Mouse (Mus musculus): ENCODE measurements around the gene Aknad1. TPM values are rescaled to one million over a fixed set of nuclear protein-coding genes. Genes with fewer than 3 reads are reported as not detected.

The Aknad1 gene
- total RNA-seq (2015; ENCODE audit: low replicate concordance) (1.3 and 6.3 TPM in 2 replicates), total RNA-seq (2017; ENCODE audit: low replicate concordance) (1.6 and 8.6 TPM in 2 replicates)

DNA sequence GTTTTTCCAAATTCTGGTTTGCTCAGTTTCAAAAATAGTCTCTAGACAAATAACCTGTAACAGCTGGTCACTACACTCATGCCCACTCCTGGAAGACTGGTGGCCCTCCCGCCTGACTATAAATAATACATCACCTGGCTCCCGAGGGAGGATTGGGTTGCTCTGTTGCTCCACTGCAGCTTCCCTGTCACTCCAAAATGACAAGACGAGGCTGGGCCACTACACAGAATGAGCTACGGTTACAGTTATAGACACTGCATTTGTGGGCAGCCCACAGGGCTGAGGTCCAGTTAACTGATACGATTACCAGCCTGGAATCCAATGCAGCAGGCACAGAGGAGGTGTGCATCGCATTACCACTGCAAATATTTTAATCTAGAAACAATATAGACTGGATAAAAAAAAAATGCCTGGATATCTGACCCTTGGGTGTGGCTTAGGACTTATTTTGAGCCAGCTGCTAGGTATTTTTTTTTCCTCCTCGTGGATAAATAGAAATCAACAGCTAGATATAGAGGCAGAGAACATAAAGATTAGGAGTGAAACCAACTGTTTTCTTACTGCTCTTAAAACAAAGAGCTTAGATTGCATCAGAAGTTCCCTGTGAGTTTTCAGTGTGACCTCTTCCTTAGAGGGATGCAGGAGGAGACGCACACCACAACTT, at the start of gene Aknad1:
TSS of gene Aknad1 (plus strand) at position 614 of the 664 bp plus-strand sequence.
- ATAC-seq (replicated peaks; ENCODE audit: low FRiP score, poor library complexity, severe bottlenecking): no peak

DNA sequence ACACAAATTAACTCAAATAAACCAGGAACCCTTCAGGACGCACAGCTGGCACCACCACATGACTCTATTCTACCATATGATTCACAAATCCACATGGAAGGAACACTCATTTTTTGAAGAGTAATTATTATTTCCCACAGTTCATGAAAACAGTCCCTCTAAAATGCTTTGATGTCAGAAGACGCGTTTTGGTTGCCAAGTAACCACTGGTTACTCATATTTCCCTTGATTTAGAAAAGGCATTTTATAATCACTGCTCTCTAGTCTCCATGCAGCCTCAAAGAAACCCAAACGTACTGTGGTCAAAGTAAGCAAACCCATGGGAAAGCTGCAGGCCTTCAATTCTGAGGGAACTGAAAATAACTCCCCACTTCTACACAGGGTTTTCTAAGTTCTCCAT, 49.5 kb upstream of the Aknad1 start:
- no peak for ATAC-seq (replicated peaks; ENCODE audit: low FRiP score, poor library complexity, severe bottlenecking)

DNA sequence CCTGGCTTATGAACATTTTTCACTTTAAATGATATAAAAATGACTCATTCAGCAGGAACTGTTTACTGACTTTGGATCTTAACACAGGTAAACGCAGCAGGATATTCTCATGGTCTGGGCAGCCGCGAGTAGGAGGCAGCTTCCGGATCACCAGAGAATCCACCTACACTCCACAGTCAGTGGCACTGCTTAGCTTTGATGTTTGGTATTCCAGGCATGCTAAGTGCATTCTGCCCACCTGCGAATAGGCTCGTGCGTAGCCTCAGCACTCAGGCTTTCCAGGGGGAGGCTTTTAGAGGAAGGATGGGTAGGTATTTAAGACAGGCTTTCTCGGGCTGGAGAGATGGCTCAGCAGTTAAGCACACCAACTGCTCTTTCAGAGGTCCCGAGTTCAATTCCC, 45.1 kb upstream of the Aknad1 start:
- ATAC-seq (replicated peaks; ENCODE audit: low FRiP score, poor library complexity, severe bottlenecking): no peak

DNA sequence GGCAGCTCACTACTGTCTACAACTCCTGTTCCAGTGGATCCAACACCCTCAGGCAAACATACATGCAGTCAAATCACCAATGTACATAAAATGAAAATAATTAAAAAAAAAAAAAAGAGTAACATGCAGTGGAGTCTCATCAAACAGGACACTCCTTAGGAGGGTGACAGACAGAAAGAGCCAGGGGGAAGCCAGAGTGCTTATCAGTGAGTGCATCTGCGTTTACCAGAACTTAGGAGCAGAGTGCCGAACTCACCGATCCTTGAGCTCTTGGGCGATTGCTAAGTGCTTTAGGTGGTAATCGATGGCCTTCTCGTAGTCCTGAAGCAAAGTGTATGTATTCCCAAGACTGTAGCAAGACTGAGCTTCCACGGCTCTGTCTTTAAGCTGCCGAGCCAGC, 40.8 kb upstream of the Aknad1 start:
- no peak for ATAC-seq (replicated peaks; ENCODE audit: low FRiP score, poor library complexity, severe bottlenecking)

DNA sequence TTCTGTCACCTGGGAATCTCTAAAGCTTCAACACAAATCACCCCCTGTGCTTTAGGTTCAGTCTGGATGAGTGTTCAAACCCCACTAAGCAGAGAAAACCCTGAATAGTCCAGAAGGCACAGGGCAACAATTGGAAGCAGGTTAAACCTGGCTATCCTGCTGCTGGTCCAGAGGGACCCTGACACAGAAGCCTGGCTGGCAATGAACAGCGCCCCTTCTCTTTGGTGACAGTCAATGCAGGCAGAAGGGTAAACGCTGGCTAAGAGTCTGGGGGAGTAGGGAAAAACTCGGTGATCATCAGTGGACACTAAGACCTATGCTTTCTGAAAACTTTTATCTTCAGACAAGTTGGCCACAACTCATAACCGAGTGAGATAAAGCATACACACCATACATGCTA, 39.7 kb upstream of the Aknad1 start:
- no peak for ATAC-seq (replicated peaks; ENCODE audit: low FRiP score, poor library complexity, severe bottlenecking)

DNA sequence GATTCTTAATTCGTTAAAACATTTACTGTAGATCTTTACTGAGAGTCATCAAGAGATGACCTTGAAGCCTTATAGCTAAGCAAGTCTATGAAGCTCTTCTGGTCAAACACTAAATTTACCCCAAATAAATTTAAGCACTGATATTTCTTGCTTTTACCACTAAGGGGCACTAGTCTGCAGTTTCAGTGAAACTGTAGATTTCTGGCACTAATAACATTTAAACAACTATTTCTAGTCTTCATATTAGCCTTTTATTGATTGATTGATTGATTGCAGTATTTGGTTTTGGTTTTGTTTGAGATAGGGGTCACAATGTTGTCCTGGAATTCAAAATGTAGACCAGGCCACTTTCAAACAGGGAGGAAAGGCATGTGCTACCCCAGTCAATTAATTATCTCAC, 38.2 kb upstream of the Aknad1 start:
- ATAC-seq (replicated peaks; ENCODE audit: low FRiP score, poor library complexity, severe bottlenecking): no peak

DNA sequence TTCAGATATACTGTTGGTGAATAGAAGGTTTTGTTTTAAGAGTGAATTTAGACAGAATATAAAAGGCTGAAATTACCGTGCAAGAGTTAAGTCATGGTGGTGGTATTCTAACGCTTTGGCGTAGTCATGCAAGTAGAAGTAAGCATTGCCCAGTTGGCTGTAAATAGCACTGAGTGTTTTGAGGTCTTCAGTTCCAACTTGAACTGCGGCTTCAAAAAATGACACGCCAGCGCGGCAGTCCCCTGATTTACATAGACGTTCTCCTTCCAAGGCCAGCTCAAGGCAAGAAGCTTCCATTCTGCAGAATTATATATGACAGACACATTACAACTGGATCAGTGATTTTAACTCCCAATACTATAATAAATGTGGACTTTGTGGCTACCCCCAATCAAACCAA, 36.7 kb upstream of the Aknad1 start:
- no peak for ATAC-seq (replicated peaks; ENCODE audit: low FRiP score, poor library complexity, severe bottlenecking)

DNA sequence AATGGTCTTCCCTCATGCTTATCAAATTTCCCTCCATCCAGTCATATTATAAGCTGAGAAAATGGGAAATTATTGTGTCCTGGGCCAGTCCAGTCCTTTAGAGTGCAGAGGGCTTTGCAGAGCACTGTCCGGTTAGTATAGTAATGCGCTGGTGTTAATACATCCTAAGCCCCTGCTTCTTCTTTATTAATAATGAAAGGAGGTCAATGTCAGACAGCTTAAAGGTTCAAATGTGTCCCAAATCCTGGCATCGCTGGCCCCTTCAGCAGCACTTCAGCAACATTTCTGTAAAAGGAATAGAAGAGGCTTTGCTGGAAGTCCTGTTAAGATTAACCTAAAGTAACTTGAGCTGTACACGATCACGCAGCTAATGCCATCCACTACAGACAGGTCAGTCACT, 28.2 kb upstream of the Aknad1 start:
- no peak for ATAC-seq (replicated peaks; ENCODE audit: low FRiP score, poor library complexity, severe bottlenecking)

DNA sequence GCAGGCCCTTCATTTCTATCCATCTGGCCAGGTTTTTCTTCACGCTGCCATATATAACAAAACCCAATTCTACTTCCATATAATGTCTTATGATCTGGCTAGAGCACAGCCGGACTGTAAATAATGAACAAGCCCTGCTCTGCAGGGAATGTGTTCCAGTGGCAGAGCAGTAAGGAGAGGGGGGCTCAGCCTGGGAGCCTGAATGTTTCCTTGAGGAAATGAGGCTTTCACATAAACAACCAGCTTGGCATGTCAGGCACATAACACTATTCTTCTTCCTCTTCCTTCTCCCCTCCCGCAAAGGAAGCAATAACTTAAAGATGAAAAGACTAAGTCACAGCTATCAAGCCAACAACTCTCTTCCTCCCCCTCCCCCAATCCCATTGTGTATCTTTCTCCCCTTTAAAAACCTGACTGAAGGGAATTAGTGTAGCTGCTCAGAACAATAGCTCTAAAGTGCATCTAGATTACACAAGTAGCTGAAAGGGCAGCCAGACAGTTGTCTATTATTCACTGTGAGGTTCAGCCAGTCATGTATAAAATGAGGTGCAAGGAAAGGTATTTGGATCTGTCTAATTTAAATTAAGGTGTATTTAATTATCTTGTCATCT, 26.3 kb upstream of the Aknad1 start:
- ATAC-seq (replicated peaks; ENCODE audit: low FRiP score, poor library complexity, severe bottlenecking): no peak

DNA sequence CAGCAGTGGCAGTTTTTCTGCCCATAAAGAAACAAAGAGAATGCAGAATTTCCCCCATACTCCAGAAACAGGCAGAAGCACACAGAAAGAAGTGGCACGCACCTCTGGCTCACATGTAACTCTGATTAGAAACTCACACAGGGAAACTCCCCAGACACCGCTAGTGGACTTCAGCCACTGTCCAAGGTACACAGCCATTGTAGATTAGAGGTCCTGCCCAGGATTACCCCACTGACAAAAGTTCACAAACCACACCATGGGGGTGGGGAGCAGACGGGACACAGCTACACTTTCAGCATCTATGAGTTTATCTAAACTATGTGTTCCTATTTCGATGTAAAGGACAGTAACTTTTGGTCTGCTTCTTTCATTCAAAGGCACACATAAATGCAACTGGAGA, 24.6 kb upstream of the Aknad1 start:
- ATAC-seq (replicated peaks; ENCODE audit: low FRiP score, poor library complexity, severe bottlenecking): no peak

DNA sequence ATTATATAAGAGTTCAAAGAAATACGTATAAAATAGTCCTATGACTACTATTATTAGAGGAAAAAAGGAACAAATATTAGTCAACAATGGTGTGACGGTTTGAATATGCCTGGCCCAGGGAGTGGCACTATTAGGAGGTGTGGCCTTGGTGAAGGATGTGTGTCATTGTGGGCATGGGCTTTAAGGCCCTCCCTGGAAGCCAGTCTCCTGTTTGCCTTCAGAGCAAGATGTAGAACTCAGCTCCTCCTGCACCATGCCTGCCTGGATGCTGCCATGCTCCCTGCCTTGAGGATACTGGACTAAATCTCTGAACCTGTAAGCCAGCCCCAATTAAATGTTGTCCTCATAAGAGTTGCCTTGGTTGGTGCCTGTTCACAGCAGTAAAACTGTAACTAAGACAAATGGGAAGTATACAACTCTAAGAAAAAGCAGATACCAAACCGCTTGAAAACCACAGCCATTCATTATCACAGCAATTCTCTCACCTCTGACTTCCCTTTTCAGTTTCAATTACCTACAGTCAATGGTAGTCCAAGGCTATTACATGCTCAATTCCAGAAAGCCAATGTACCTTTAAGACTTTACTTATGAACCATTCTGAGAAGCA, 21.5 kb upstream of the Aknad1 start:
- ATAC-seq (replicated peaks; ENCODE audit: low FRiP score, poor library complexity, severe bottlenecking): no peak

DNA sequence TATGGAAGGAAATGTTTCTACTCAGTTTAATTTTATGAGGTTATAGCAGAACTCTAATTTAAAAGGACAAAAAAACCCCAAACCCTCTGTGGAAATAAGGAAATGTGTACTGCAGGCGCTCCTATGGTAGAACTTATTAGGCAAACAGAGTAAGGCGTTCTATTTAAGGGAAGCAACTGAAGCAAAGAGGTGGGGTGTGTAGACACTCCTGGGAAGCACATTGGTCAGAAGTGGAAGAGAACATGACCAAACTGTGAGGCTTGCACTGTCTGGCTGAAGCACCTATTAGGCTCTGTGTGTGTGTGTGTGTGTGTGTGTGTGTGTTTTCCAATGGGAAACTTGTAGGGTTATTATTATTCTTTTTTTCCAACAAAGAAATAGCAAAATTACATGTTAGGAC, 20.1 kb upstream of the Aknad1 start:
- no peak for ATAC-seq (replicated peaks; ENCODE audit: low FRiP score, poor library complexity, severe bottlenecking)

DNA sequence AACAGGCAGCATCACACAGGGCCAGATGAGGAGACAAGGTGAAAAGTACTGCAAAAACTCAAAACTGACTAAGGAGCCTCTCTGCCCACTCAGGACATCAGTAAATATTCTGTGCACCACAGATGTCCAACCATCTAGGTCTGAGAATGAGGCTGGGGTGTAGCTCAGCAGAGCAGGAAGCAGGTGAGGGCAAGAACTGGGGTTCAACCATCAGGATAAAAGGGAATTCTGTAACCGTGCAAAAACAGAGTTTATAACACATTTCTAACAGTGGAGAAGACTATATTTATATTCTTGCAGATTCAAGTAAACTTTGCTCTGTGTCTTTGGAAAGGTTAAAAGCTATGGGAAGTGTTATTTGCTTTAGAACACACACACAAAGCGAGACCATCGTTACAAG, 19.7 kb upstream of the Aknad1 start:
- no peak for ATAC-seq (replicated peaks; ENCODE audit: low FRiP score, poor library complexity, severe bottlenecking)

DNA sequence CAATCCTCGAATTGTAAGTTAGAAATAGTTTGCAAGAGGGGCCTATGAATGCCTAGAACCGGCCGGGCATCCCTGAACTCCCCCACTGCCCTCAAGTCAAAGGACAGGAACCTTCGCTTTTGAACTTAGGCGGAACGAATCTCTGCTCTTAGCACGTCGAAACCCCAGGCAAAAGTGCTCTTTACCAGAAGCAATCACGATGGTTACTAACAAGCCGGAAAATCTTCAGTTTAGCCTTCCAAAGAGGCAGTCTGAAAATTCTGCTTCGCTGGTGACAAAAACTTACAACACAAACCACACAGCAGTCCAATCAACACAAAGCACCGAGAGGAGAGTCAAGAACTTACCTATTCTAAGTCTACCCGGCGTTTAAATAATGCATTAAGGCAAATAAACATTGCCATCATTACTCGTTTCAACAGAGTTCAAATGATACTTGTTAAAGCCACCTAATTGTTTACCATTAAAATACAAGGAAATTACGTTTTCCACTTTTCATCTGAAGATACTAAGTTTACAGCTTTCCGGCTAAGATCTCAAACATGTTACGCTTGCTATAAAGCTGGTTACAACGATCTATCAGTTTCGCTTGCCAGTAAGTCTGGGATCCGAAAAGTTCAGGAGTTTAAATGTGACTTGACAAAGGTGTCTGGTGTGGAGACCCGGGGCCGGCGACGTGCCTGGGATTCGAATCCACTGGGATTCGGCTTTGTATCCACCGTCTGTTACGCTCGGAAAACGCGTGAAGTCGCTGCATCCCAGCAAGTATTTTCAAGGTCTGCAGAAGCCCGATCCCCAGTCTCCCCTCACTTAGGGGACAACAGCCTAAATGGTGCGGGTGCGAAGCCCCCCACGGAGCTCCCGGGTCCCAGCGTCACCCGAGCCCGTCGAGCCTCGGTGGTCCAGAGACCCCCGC, 18.1 kb upstream of the Aknad1 start:
- ATAC-seq (replicated peaks; ENCODE audit: low FRiP score, poor library complexity, severe bottlenecking): no peak

DNA sequence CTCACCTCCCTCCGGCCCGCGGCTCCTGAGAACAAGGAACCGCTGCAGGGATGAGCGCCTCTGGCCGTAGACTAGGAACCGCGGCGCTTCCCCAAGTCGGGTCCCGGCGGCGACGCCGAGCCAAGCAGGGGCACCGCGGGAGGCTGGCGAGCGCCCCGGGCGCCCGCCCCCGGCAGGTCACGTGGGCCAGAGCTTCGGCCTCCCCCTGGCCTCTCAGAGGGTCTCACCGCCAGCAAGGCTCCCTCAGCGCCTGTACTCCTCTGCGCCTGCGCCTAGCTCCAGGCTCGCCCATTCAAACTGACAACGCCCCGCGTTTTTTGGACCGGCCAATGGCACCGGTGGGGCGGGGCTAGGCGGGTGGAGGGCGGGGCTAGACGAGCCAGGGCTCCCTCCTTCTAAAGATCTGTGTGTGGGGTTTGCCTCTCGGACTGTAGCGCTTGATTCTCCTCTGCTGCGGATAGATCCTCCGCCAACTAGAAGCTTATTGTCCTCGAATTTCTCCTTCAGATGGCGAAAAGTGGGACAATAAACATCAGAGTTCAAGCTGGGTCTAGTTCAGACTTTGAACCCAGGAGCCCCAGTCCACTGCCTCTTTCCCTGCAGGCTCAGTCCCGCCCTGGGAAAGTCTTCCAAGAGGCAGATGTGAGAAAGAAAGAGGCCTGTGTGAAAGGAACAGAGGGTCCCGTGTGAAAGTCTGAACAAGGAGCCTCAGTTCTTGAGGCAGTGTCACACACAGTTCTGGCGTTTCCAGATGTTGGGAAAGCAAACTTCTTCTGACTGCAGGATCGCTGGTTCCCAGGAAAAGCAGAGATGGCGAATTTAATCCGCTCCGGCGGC, 17.2 kb upstream of the Aknad1 start, which contains the start of gene Gpsm2:
TSS of gene Gpsm2 (minus strand) at position 274 of the 837 bp plus-strand sequence.
- ATAC-seq (replicated peaks; ENCODE audit: low FRiP score, poor library complexity, severe bottlenecking): peak; percentile 96

DNA sequence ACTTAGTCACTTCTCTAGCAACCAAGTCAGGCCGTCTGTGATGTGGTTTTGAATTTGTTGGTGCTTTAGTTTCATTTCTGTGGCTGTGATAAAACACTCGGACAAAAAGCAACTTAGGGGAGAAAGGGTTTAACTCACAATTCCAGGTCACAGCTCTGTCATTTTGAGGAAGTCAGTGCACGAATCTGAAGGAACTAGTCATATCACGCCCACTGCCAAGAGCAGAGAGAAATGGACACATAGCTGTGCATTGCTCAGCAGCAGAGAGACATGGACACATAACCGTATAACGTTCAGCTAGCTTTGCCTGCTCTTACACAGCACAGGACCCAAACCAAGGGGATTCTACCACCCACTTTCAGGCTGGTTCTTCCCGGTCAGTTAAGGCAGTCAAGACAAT, 13.0 kb upstream of the Aknad1 start:
- ATAC-seq (replicated peaks; ENCODE audit: low FRiP score, poor library complexity, severe bottlenecking): no peak

DNA sequence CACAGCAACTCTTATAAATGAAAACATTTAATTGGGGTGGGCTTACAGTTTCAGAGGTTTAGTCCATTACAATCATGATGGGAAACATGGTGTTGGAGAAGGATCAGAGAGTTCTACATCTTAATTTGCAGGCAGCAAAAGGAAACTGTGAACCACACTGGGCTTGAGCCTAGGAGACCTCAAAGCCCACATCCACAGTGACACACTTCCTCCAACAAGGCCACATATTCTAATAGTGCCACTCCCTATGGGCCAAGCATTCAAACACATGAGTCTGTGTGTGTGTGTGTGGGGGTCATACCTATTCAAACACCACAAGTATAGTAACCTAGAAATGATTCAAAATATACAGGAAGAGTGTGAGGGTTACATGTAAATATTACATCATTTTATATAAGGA, 12.1 kb upstream of the Aknad1 start:
- no peak for ATAC-seq (replicated peaks; ENCODE audit: low FRiP score, poor library complexity, severe bottlenecking)

DNA sequence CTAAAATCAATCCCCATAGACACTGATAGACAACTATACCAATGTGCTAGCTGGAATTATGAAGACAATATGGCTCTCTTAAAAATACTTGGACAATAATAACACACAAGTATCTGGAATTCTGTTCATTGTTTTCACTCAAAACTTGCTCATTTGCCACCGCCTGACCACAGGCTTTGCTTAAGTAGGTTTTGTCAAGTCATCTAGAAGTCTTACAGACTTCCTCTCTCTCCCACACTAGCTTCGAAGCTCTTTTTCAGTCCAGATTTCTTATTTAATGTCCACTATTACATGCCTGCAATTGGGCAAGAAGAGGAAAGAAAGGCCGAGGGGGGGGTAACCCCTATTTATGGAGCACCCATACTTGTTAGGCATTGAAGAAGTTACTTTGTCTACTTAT, 11.7 kb upstream of the Aknad1 start:
- no peak for ATAC-seq (replicated peaks; ENCODE audit: low FRiP score, poor library complexity, severe bottlenecking)

DNA sequence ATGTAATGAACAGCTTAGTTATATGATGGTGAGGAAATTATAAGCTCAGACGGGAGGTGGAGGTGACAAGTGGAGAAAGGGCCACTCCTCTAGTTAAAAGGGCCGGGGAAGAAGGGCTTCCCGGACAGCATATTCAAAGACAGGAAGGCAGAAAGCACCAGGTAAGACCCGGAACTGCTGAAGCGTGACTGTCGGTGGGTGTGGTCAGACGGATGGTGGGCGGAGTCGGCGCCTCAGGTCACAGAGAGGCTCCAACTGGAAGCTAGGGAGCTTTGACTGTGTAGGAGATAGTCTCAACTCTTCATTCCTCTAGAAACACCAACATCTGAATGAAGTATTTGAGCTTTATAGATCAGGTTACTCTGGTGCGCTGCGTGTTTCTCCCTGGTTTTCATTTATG, 9.1 kb upstream of the Aknad1 start:
- ATAC-seq (replicated peaks; ENCODE audit: low FRiP score, poor library complexity, severe bottlenecking): peak; percentile 93

Measured in erythroblast, adult 5-6 weeks (primary cell).